Mouse (Mus musculus) small intestine, adult 2 months (tissue): ENCODE results near the gene Sorcs2. TPM values are rescaled to one million over a fixed set of nuclear protein-coding genes. Genes with fewer than 3 reads are reported as not detected.

Experiments
- H3K27ac ChIP-seq: fragments of 200-500 bp; 2 replicates; pipeline ENCODE4 v1.5.1; 2012; ENCODE audit warnings: low read depth, low read length, control low read depth, inconsistent platforms; ENCODE audit not compliant: insufficient read depth
- H3K27me3 ChIP-seq: fragments of 200-500 bp; 2 replicates; pipeline ENCODE4 v1.6.1; 2012; ENCODE audit warnings: mild to moderate bottlenecking, moderate library complexity, low read length, inconsistent platforms; ENCODE audit not compliant: control insufficient read depth, insufficient read depth
- H3K36me3 ChIP-seq: fragments of 200-500 bp; 2 replicates; pipeline ENCODE4 v1.6.1; 2012; ENCODE audit warnings: mild to moderate bottlenecking, low read length, control low read depth, inconsistent platforms; ENCODE audit not compliant: control insufficient read depth, insufficient read depth
- H3K4me1 ChIP-seq: fragments of 200-500 bp; 2 replicates; pipeline ENCODE4 v1.6.1; 2012; ENCODE audit warnings: low read length, inconsistent platforms, mixed read lengths; ENCODE audit not compliant: control insufficient read depth, insufficient read depth, insufficient read length
- H3K4me3 ChIP-seq: fragments of 200-500 bp; 2 replicates; pipeline ENCODE4 v1.5.1; 2012; ENCODE audit warnings: low read depth, mild to moderate bottlenecking, control low read depth, inconsistent platforms, low read length, moderate library complexity
- CTCF ChIP-seq: fragments of 200-500 bp; IDR thresholded peaks from 2 replicates; pipeline ENCODE4 v1.5.1; 2012; ENCODE audit warnings: low read depth, mild to moderate bottlenecking, control low read depth, inconsistent platforms, low read length, moderate library complexity, mixed read lengths; ENCODE audit not compliant: insufficient replicate concordance, insufficient read length; ENCODE audit errors: extremely low read depth
- POLR2A ChIP-seq: fragments of 200-500 bp; IDR thresholded peaks from 2 replicates; pipeline ENCODE4 v1.6.1; 2012; ENCODE audit warnings: low read depth, mild to moderate bottlenecking, control low read depth, inconsistent platforms, low read length, moderate library complexity
- WGBS: fragments of 180-500 bp; shearing (Covaris S2); methylation state at CpG from one replicate; pipeline ENCODE4 v1.1.7; 2018; 5-methylcytosine and 5-hydroxymethylcytosine counted together
- polyA plus RNA-seq: library from polyadenylated mRNA; depleted of rRNA; stranded (reverse); fragments of >200 nt; gene quantifications from 2 replicates; pipeline ENCODE4 v1.2.3, GENCODE M21; 2012; rRNA removed

Sorcs2 gene
- polyA plus RNA-seq, result 3.3 and 5.9 TPM in 2 replicates

DNA sequence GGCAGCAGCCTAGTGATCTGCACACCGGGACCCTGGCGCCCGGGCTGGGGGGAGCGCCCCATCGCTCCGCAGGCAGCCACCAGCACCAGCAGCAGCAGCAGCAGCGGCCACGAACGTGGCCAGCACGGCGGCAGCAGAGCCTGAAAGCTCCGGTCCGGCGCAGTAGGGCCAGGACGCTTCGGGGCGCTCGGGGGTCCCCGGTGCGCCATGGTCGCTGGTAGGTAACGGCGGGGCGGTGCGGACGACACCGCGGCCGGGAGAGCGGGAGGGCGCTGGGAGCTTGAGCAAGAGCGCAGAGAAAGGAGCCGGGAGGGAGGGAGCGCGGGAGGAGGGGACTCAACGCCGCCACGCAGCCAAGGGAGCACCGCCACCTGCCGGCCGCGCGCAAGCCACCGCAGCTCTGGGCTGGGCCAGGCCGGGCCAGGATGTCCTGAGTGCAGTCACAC, at the start of gene Sorcs2:
Gene Sorcs2 (minus strand): TSS at position 303 of the 446 bp plus-strand sequence.
- H3K4me3 ChIP-seq, result peak within 1 kb of the TSS; percentile 69
- H3K27ac ChIP-seq, result no peak within 1 kb of the TSS
- peaks cover 10% of the 10 kb centered on the region; the same call in 1 of the 2 replicates for H3K4me1 ChIP-seq
- peaks cover 7% of the 10 kb centered on the region for H3K27me3 ChIP-seq
- TF ChIP-seq CTCF (peak; percentile 76), POLR2A (no peak)
- no peaks in the 10 kb centered on the region for H3K36me3 ChIP-seq
- under 1% methylated on average over 43 of the region's 45 CpGs for WGBS

DNA sequence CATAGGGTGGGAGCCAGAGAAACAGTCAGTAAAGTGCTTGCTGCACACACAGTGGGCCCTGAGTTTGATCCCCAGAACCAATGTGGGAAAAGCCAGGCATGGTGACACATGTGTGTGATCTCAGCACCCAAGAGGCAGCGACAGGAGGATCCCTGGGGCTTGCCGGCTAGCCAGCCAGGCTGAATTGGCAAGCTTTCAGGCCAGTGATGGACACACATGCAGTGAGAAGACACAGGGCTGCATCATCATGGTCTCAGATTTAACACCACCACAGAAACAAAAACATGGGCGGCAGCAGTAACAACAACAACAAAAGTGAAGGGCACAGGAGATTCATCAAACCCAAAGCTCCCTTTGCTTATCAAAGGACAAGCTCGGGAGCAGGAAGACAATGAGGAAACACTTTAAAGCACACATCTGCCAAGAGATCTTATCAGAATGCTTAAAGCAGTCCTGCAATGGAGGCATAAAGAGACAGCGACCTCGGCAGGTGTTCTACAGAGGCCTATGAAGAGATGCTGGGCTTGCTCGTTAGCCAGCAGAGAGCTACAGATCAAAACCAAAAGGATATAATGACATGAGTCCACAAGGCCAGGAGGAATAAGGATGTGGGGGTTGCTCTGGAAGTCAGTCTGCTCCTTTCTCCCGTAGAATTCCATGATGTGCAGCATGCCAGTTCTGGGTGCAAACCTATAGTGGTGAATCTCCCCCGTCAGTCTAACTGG, 48.4 kb upstream of the Sorcs2 start:
- Histone ChIP-seq H3K27ac (no peak overlapping the region), H3K36me3 (no peaks in the 10 kb centered on the region), H3K4me1 (peaks cover 3% of the 10 kb centered on the region), H3K4me3 (no peak overlapping the region), H3K27me3 (no peaks in the 10 kb centered on the region)
- WGBS, result 27% methylated on average over 9 of the region's 9 CpGs
- no peak for TF ChIP-seq POLR2A
- TF ChIP-seq CTCF, result no peak

DNA sequence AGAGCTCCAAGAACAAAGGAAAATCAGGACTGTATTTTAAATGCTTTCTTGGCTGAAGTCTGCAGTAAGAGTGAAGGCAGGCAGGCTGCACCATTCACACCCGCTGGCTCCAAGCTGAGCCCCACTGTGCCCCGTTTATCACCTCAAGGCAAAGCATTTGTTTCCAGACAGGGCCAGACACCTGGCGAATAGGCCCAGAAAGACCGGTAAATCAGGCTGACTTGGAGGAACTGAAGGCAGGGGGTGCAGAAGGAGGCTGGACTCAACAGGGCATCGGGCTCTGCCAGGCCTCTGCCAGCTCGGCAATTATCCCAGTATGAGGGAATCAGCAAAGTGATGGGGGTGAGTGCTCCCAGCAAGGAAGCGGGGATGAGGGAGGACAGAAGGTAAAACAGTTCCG, 47.1 kb upstream of the Sorcs2 start:
- H3K4me1 ChIP-seq, result peaks cover 3% of the 10 kb centered on the region
- no peaks in the 10 kb centered on the region for H3K27me3 ChIP-seq
- H3K4me3 ChIP-seq, result no peak overlapping the region
- no peak overlapping the region for H3K27ac ChIP-seq
- H3K36me3 ChIP-seq, result no peaks in the 10 kb centered on the region
- WGBS, result 35% methylated on average over 8 of the region's 8 CpGs
- TF ChIP-seq CTCF (no peak), POLR2A (no peak)

DNA sequence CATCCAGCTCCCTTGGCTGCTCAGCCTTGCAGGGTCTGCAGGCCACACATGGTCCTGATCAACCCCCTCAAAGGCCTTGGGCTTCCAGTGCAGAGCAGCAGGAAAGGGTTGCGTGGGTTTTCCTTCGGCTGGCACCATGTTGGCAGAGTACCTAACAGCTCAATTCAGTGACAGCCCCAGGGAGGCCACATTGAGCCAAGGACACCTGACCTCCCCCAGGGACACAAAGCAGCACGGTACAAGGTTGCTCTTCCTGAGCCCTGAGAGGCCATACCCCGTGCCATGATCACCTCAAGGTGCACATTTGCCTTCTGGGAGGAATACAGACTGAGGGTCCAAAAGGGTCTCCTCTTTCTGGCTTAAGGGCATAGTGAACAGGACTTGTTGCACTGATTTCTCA, 46.7 kb upstream of the Sorcs2 start:
- H3K4me1 ChIP-seq, result peaks cover 3% of the 10 kb centered on the region

DNA sequence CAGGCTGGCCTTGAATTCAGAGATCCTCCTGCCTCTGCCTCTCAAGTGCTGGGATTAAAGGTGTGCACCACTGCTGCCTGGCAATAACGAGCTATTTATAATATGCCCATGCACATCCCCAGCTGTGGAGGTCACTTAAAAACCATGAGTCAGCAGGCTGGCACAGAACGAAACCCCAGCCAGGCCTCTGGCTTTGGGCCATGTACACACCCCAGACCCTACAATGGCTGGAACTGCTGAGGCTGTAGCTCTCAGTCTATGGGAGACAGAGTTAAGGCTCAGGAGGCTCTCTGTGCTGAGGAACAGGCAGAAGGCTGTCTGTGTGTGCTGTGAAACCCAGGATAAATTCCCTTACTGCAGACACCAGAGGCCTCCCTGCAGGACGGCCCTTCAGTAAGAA, 42.8 kb upstream of the Sorcs2 start:
- Histone ChIP-seq H3K4me1 (no peaks in the 10 kb centered on the region), H3K4me3 (no peak overlapping the region), H3K27ac (no peak overlapping the region), H3K36me3 (no peaks in the 10 kb centered on the region), H3K27me3 (no peaks in the 10 kb centered on the region)
- no peak for TF ChIP-seq CTCF
- TF ChIP-seq POLR2A, result no peak
- WGBS, result 43% methylated on average over 3 of the region's 3 CpGs

More for the DNA sequence above, 46.7 kb upstream of the Sorcs2 start:
- Histone ChIP-seq H3K27ac (no peak overlapping the region), H3K4me3 (no peak overlapping the region), H3K27me3 (no peaks in the 10 kb centered on the region), H3K36me3 (no peaks in the 10 kb centered on the region)
- TF ChIP-seq POLR2A, result no peak
- no peak for TF ChIP-seq CTCF
- WGBS, result 63% methylated on average over 4 of the region's 4 CpGs

DNA sequence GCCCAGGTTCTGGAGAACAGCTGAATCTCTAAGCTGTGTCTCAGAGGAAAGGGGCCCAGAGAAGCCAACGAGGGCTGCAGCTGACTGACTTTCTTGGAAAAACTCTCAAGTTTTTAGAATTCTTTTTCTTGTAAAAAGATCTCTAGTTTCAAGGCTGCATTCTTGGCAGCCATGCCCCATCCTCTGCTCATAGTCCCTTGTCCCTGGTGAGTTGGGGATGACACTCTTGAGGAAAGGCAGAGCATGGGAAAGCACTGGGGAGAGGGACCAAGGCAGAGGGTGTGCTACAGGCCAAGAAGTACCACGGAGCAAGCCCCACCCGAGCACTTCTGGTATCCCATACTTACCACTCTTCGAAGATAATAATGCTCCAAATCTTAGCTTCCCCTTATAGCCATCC, 38.9 kb upstream of the Sorcs2 start:
- 61% methylated on average over 4 of the region's 4 CpGs for WGBS
- Histone ChIP-seq H3K4me1 (no peaks in the 10 kb centered on the region), H3K36me3 (no peaks in the 10 kb centered on the region), H3K4me3 (no peak overlapping the region), H3K27ac (no peak overlapping the region), H3K27me3 (no peaks in the 10 kb centered on the region)
- TF ChIP-seq POLR2A, result no peak
- TF ChIP-seq CTCF, result no peak

DNA sequence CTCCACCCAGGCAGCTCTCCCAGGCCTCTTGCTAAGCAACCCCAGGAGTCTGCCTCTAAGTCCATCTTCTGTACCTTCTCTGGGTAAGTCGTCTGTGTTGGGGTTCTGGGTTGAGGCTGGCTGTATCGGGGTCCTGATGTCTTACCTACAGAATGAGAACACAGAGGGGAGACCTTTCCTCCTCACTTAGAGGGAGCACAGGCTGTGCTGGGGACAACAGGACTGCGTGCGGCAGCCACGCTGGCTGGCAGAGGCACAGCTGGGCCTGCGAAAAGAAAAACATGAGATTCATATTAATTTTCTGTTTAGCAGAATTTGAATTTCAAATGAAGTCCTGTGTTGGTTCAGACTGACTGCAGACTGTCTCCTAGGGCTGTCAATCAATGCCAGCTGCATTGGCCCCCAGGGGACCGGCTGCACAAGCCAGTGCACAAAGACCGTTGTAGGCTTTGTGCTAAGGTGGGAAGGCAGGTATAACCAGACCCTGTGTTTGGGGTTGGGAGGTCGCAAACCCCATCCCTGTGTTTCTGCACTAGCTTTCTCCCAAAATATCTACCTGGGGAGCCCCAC, 36.5 kb upstream of the Sorcs2 start:
- H3K4me3 ChIP-seq, result no peak overlapping the region
- no peaks in the 10 kb centered on the region for H3K36me3 ChIP-seq
- H3K4me1 ChIP-seq, result no peaks in the 10 kb centered on the region
- H3K27me3 ChIP-seq, result no peaks in the 10 kb centered on the region
- WGBS, result 73% methylated on average over 9 of the region's 9 CpGs
- no peak for TF ChIP-seq CTCF
- no peak for TF ChIP-seq POLR2A
- H3K27ac ChIP-seq, result no peak overlapping the region
